Mouse (Mus musculus) liver, embryonic 11.5 days (tissue): ENCODE measurements around the gene Dcx. TPM values are rescaled to one million over a fixed set of nuclear protein-coding genes. Genes with fewer than 3 reads are reported as not detected.
A peak's percentile ranks its signal among the peaks of the same experiment; 100 is the strongest.

ENCODE experiments used
- ATAC-seq: fragments of 200-750 bp; cut with Nextera tagmentation; replicated peaks from 2 replicates; pipeline ENCODE4 v1.8.0; 2017; ENCODE audit warnings: moderate number of reproducible peaks, mild to moderate bottlenecking, moderate TSS enrichment, moderate library complexity; ENCODE audit not compliant: low FRiP score
- DNase-seq: peaks from one replicate; pipeline ENCODE4 v3.0.0-alpha.2; 2017; ENCODE audit warnings: low spot score
- H3K27ac ChIP-seq: fragments of 300-500 bp; sonication (generic); 2 replicates; pipeline ENCODE4 v1.5.1; 2014; ENCODE audit warnings: mild to moderate bottlenecking, low read depth, low read length, control low read depth
- H3K27me3 ChIP-seq: fragments of 300-500 bp; sonication (generic); replicated peaks from 2 replicates; pipeline ENCODE4 v1.6.1; 2014; ENCODE audit warnings: low read length, mixed read lengths; ENCODE audit not compliant: control insufficient read depth, insufficient read depth
- H3K36me3 ChIP-seq: fragments of 300-500 bp; sonication (generic); 2 replicates; pipeline ENCODE4 v1.6.1; 2014; ENCODE audit warnings: mild to moderate bottlenecking, low read length, moderate library complexity, mixed read lengths; ENCODE audit not compliant: control insufficient read depth, insufficient read depth
- H3K4me1 ChIP-seq: fragments of 300-500 bp; sonication (generic); replicated peaks from 2 replicates; pipeline ENCODE4 v1.6.1; 2014; ENCODE audit warnings: low read length, mixed read lengths; ENCODE audit not compliant: control insufficient read depth, insufficient read depth
- H3K4me2 ChIP-seq: fragments of 300-500 bp; sonication (generic); 2 replicates; pipeline ENCODE4 v1.6.1; 2014; ENCODE audit warnings: mild to moderate bottlenecking, control low read depth, moderate library complexity
- H3K4me3 ChIP-seq: fragments of 300-500 bp; sonication (generic); 2 replicates; pipeline ENCODE4 v1.5.1; 2014; ENCODE audit warnings: low read depth, low read length, control low read depth
- H3K9ac ChIP-seq: fragments of 300-500 bp; sonication (generic); 2 replicates; pipeline ENCODE4 v1.6.1; 2014; ENCODE audit warnings: low read depth, low read length, control low read depth
- H3K9me3 ChIP-seq: fragments of 300-500 bp; sonication (generic); 2 replicates; pipeline ENCODE4 v1.6.1; 2016; ENCODE audit warnings: low read length, inconsistent platforms, mixed read lengths; ENCODE audit not compliant: control insufficient read depth
- WGBS: fragments of 180-500 bp; shearing (Covaris S2); extraction: QIAGEN DNeasy Blood & Tissue Kit; methylation state at CpG from one replicate; pipeline ENCODE4 v1.1.7; 2014; 5-methylcytosine and 5-hydroxymethylcytosine counted together
- polyA plus RNA-seq: library from polyadenylated mRNA; unstranded; fragments of >200 nt; fragmentation: Nextera tagmentation; extraction: Ambion mirVana; gene quantifications from 2 replicates; pipeline ENCODE4 v1.2.1, GENCODE M21; 2014

Gene Dcx
- polyA plus RNA-seq, 1 experiment from 2014 or later = 1.4 TPM

DNA sequence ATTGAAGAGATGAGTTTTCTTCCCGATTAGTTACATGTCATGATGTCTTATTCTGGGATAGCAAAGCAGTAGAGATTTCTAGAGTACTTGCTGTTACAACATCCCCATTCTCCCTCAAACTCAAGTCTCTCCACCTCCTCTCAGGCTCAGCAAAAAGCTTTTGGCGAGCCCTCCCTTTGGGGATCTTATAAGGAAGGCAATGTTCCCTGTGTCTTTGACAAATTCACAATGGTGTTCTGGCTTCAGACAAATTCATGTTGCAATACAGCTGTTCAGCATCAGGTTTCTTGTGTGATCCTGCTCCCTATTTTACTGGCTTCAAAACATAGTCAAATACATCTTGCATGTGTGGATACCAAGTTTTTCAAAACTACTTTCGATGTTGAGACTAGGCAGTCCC lies 53.5 kb downstream of the Dcx start:
- H3K36me3 ChIP-seq = no peaks in the 10 kb centered on the region
- no peak for DNase-seq
- H3K4me3 ChIP-seq = no peak overlapping the region
- ATAC-seq = no peak
- 84% methylated on average over 3 of the region's 3 CpGs for WGBS
- no peak overlapping the region for H3K27ac ChIP-seq
- no peaks in the 10 kb centered on the region for H3K9me3 ChIP-seq
- H3K4me1 ChIP-seq = no peaks in the 10 kb centered on the region
- H3K27me3 ChIP-seq = no peaks in the 10 kb centered on the region
- no peak overlapping the region for H3K9ac ChIP-seq
- H3K4me2 ChIP-seq = no peak overlapping the region

DNA sequence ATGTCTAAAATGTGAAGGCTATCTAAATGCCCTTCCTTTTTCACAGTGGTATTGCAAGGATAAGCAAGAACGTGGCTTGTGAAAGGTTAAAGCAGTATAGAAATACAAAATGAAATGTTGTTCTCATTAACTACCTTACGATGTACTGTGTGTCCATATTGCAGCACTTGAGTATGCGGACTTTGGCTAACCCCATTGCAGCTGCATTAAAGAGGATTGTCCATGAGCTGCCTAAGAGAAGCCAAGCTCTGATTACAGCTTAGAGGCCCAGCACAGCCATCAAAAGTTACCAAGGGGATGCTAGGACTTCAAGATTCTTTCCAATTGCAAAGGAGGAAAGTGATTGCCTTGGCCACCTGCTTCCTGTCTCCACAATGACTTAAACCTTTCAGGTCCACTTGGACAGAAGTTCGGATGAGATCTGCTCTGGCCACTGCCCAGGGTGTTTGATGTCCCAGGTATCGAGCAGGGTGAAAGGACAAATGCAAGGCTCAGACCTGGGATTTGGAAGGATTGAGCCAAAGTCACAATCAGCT lies 65.9 kb downstream of the Dcx start:
- Histone ChIP-seq H3K27ac (no peak overlapping the region), H3K4me2 (no peak overlapping the region), H3K4me1 (no peaks in the 10 kb centered on the region), H3K4me3 (no peak overlapping the region), H3K9me3 (no peaks in the 10 kb centered on the region), H3K9ac (no peak overlapping the region), H3K36me3 (no peaks in the 10 kb centered on the region), H3K27me3 (no peaks in the 10 kb centered on the region; the same call in 1 of the 2 replicates)
- DNase-seq = no peak
- no peak for ATAC-seq
- 78% methylated on average over 5 of the region's 5 CpGs for WGBS

DNA sequence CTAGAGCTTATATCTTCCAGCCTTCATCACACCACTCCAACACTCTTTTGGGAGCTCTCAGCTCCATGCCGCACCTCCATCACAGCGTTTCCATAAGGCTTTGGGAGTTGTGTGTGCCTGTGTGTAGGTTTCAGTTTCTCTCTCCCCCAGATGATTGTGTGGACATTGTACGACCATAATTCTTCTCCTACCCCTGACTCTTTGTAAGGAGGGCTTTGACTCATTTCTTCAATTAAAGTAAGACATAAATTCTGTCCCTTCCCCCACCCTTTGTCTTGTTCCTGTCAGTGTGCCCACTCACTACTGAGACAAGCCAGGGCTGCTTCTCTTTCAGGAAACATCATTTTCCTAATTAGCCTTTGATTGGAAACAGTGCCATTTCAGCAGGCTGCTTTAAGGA lies 81.8 kb downstream of the Dcx start:
- H3K4me1 ChIP-seq = no peaks in the 10 kb centered on the region
- H3K27ac ChIP-seq = no peak overlapping the region
- DNase-seq (no peak), ATAC-seq (no peak)
- H3K4me3 ChIP-seq = no peak overlapping the region
- no peaks in the 10 kb centered on the region for H3K9me3 ChIP-seq
- H3K9ac ChIP-seq = no peak overlapping the region
- no peak overlapping the region for H3K4me2 ChIP-seq
- no peaks in the 10 kb centered on the region for H3K36me3 ChIP-seq
- H3K27me3 ChIP-seq = no peaks in the 10 kb centered on the region; the same call in 1 of the 2 replicates
- 68% methylated on average over 3 of the region's 3 CpGs for WGBS

DNA sequence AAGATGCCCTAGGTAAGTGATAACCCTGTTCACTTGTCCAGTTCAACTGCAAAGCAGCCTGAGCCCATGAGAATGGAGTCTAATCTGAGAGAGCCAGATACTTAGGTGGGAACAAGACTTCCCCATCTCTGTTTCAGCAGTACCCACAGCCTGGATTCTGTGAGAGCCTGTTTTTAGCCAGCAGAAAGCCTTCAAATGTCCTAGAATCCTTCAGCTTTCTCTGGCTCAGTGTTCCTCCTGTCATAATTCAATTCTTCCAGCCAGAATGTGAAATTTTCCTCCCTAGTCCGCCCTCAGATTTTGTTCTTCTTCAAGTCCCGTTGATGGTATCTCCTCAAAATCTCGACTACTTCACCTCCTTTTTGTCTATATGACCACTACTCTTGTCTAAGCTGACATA lies 83.1 kb downstream of the Dcx start:
- DNase-seq (no peak), ATAC-seq (no peak)
- Histone ChIP-seq H3K4me3 (no peak overlapping the region), H3K4me1 (no peaks in the 10 kb centered on the region), H3K4me2 (no peak overlapping the region), H3K36me3 (no peaks in the 10 kb centered on the region), H3K27me3 (no peaks in the 10 kb centered on the region; the same call in 1 of the 2 replicates), H3K9ac (no peak overlapping the region), H3K27ac (no peak overlapping the region), H3K9me3 (no peaks in the 10 kb centered on the region)
- 72% methylated on average over 3 of the region's 3 CpGs for WGBS

DNA sequence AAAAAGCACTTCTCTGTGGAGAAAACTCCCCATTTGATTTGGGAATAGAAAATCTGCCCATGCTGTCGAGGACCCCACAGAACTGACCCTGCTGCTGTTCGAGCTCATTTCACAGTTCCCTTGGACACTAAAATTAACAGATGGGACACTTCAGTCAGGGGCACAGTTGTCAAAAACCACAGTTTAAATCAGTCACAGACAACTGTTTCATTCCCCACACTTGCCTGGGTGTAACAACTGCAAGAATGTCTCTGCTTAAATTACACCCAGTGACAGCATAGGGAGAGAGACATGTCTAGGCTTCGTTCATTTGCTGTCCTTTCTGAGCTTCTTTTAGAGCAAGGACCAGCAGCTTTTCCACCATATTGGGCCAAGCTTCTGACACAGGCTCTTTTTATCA lies 86.5 kb downstream of the Dcx start:
- 78% methylated on average over 3 of the region's 3 CpGs for WGBS
- no peak overlapping the region for H3K27ac ChIP-seq
- no peaks in the 10 kb centered on the region for H3K4me1 ChIP-seq
- H3K9me3 ChIP-seq = no peaks in the 10 kb centered on the region
- no peaks in the 10 kb centered on the region; the same call in 1 of the 2 replicates for H3K27me3 ChIP-seq
- no peak for ATAC-seq
- no peak overlapping the region for H3K4me2 ChIP-seq
- no peak overlapping the region for H3K9ac ChIP-seq
- no peak for DNase-seq
- H3K4me3 ChIP-seq = no peak overlapping the region
- no peaks in the 10 kb centered on the region for H3K36me3 ChIP-seq

DNA sequence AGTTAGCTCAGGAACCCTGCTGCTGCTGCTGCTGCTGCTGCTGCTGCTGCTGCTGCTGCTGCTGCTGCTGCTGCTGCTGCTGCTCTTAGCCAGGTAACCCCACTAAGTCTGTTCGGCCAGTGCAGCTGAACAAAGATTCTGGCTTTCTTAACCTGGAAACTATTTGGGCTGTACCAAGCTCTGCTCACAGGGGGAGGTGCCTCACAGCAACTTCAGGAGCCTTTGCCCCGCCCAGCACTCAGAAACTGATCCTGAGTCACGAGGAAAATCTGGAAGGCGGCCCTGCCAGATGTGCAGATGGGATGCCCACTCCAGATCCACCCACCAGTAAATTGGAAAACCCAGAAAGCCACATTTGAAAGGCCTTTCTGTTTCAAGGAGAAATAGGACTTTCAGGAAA lies 105.9 kb downstream of the Dcx start, which contains the start of gene Capn6:
TSS of gene Capn6 (minus strand) at position 203 of the 400 bp plus-strand sequence.
- Histone ChIP-seq H3K9me3 (no peaks in the 10 kb centered on the region), H3K4me1 (no peaks in the 10 kb centered on the region), H3K4me3 (peak within 1 kb of the TSS; percentile 32), H3K27me3 (no peaks in the 10 kb centered on the region), H3K4me2 (peak within 1 kb of the TSS; percentile 12; the same call in 1 of the 2 replicates), H3K36me3 (no peaks in the 10 kb centered on the region), H3K9ac (no peak within 1 kb of the TSS), H3K27ac (no peak within 1 kb of the TSS)
- DNase-seq = no peak
- no peak for ATAC-seq
- WGBS = 50% methylated on average over 4 of the region's 4 CpGs

DNA sequence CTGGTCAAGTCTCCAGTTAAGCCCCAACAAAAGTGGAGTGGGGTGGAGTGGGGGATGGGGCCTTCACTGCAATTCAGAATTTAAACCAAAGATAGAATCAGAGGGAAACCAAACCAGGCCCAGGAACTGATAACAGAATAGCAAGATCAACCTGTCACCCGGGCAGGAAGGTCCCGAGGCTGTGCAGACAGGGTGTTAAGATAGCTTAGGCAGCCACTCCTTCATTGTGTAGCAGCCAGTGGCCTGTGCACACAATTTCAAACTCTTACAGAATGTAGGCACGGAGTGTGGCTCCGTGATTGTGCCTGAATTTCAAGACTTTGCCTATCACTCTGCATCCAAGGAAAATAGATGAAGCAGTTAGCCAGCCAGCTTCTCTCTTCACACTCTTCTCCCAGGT lies 106.6 kb downstream of the Dcx start:
- Histone ChIP-seq H3K4me3 (peak overlapping the region; percentile 32), H3K9ac (no peak overlapping the region), H3K36me3 (no peaks in the 10 kb centered on the region), H3K27ac (no peak overlapping the region), H3K4me2 (peak overlapping the region; percentile 12; the same call in 1 of the 2 replicates), H3K9me3 (no peaks in the 10 kb centered on the region), H3K27me3 (no peaks in the 10 kb centered on the region), H3K4me1 (no peaks in the 10 kb centered on the region)
- no peak for ATAC-seq
- DNase-seq = no peak
- 43% methylated on average over 4 of the region's 4 CpGs for WGBS

DNA sequence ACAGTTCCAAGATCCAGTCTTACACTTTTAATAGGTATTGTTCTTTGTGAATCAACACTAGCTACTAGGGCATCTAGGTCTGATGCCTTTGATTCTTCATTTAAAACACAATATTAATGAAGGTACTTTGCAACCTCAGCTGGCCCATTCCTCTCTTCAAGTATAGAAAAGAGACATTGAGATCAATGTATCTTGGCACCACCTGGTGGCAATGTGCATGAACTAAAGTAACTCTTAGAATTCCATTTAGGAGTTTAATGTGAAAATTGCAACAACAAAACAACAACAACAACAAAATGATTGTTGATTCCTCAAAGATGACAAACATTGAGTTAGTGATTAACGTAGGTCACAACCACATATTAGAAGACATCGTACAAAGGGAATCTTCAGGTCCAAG lies 114.2 kb downstream of the Dcx start:
- 85% methylated on average over 2 of the region's 2 CpGs for WGBS
- Histone ChIP-seq H3K4me2 (no peak overlapping the region), H3K36me3 (no peaks in the 10 kb centered on the region), H3K9me3 (no peaks in the 10 kb centered on the region), H3K4me1 (no peaks in the 10 kb centered on the region), H3K4me3 (no peak overlapping the region), H3K9ac (no peak overlapping the region), H3K27ac (no peak overlapping the region), H3K27me3 (no peaks in the 10 kb centered on the region)
- no peak for ATAC-seq
- DNase-seq = no peak

DNA sequence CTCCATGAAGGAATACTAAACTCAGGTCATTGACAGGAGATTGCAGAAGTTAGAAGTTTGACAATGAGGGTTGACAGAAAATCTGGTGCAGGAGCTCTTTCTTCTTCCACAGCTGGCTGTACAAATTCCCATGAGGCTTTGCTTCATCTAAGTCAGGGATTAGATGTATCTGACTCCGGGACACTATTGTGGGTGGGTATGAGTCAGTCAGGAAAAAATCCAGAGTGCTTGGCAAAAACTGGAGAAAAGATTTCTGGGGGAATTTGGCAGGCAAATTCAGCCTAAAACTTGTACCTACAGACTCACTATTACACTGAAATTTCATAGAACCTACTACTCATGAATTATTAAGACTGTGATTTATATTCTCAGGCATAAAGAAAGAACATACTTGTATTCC lies 117.2 kb downstream of the Dcx start:
- H3K4me1 ChIP-seq = no peaks in the 10 kb centered on the region
- no peaks in the 10 kb centered on the region for H3K36me3 ChIP-seq
- H3K9ac ChIP-seq = no peak overlapping the region
- no peak overlapping the region for H3K27ac ChIP-seq
- 87% methylated on average over 1 of the region's 1 CpGs for WGBS
- H3K4me3 ChIP-seq = no peak overlapping the region
- DNase-seq (no peak), ATAC-seq (no peak)
- H3K9me3 ChIP-seq = no peaks in the 10 kb centered on the region
- H3K4me2 ChIP-seq = no peak overlapping the region
- no peaks in the 10 kb centered on the region for H3K27me3 ChIP-seq
